Comparison of ENCODE assay signal across 17 mouse cellular contexts in the genomic region with DNA sequence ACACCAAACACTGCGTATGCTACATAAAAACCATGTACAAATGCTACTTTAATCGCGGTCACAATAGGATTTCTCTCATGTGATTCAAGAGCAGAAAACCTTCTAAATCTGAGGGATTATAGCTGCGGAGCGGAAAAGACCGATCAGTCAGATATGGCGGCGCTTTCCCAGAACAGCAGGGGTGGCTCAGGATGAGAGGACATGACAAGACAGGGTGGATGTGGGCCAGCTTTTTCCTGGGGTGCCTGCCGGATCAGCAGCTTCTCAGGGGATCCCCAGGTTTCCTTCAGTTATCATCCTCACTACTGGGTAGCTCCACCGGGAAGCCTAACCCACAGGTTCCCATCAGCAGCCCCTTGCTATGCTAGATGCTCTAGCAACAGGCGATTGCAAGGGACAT.
DNase-seq lines count a peak whose midpoint lies in the region; ATAC-seq and TF ChIP-seq lines count a peak whose summit lies in the region.
"Had no signal": no experiment of that assay in that cellular context is flagged by ENCODE, and none has a peak within 500 bp of the region (broad histone marks: within the 10 kb centered on the region; RNA-seq: fewer than 3 reads in every experiment).

No protein-coding gene starts in this region.

- no peaks in the 10 kb centered on the region for H3K27me3 ChIP-seq in hindbrain, embryonic 10.5 days (ENCODE audit: insufficient read depth, poor library complexity, severe bottlenecking)
- H3K27me3 ChIP-seq in hindbrain, postnatal 0 days (ENCODE audit: insufficient read depth, low read length): no peaks in the 10 kb centered on the region
- no peaks in the 10 kb centered on the region for H3K27me3 ChIP-seq in lung, embryonic 16.5 days (ENCODE audit: control insufficient read depth, insufficient read depth, low read depth, low read length)
- H3K27me3 ChIP-seq in embryonic facial prominence, embryonic 10.5 days (replicated peaks; ENCODE audit: low read depth, poor library complexity, severe bottlenecking): no peaks in the 10 kb centered on the region
- no peaks in the 10 kb centered on the region for H3K27me3 ChIP-seq in limb, embryonic 13.5 days
- H3K27me3 ChIP-seq in forebrain, embryonic 11.5 days (ENCODE audit: control insufficient read depth, insufficient read depth, low read length): no peaks in the 10 kb centered on the region
- H3K27me3 ChIP-seq: forebrain, embryonic 12.5 days; hindbrain, embryonic 13.5 days; liver, embryonic 12.5 days; midbrain, embryonic 15.5 days; Patski; stomach, embryonic 15.5 days had no signal

- H3K4me1 ChIP-seq in hindbrain, embryonic 10.5 days (replicated peaks): peaks cover 12% of the 10 kb centered on the region; the same call in 1 of the 2 replicates
- H3K4me1 ChIP-seq in hindbrain, postnatal 0 days (ENCODE audit: insufficient read depth, low read length): no peaks in the 10 kb centered on the region
- H3K4me1 ChIP-seq in lung, embryonic 16.5 days (replicated peaks; ENCODE audit: control insufficient read depth, insufficient read depth, low read length): peaks cover 17% of the 10 kb centered on the region
- peaks cover 11% of the 10 kb centered on the region for H3K4me1 ChIP-seq in embryonic facial prominence, embryonic 10.5 days
- peaks cover 14% of the 10 kb centered on the region for H3K4me1 ChIP-seq in limb, embryonic 13.5 days
- H3K4me1 ChIP-seq in forebrain, embryonic 11.5 days (replicated peaks; ENCODE audit: control insufficient read depth, insufficient read depth, low read length): no peaks in the 10 kb centered on the region
- H3K4me1 ChIP-seq: midbrain, embryonic 15.5 days had no signal

- no peak for TF ChIP-seq CTCF in hindbrain, postnatal 0 days (IDR thresholded peaks at IDR 0.05; ENCODE audit: low read depth)

- peak overlapping the region; percentile 9; the same call in 1 of the 2 replicates for H3K27ac ChIP-seq in hindbrain, embryonic 10.5 days
- H3K27ac ChIP-seq in hindbrain, postnatal 0 days: no peak overlapping the region
- peak overlapping the region; percentile 29; the same call in 1 of the 2 replicates for H3K27ac ChIP-seq in lung, embryonic 16.5 days (ENCODE audit: low read length)
- peak overlapping the region; percentile 46 for H3K27ac ChIP-seq in embryonic facial prominence, embryonic 10.5 days (replicated peaks)
- no peak overlapping the region for H3K27ac ChIP-seq in limb, embryonic 13.5 days
- no peak overlapping the region for H3K27ac ChIP-seq in forebrain, embryonic 11.5 days (ENCODE audit: low read depth, low read length)
- H3K27ac ChIP-seq: forebrain, embryonic 12.5 days; hindbrain, embryonic 13.5 days; liver, embryonic 12.5 days; midbrain, embryonic 15.5 days had no signal

- H3K9me3 ChIP-seq in hindbrain, embryonic 10.5 days: no peaks in the 10 kb centered on the region
- no peaks in the 10 kb centered on the region for H3K9me3 ChIP-seq in hindbrain, postnatal 0 days (ENCODE audit: low read length)
- no peaks in the 10 kb centered on the region for H3K9me3 ChIP-seq in lung, embryonic 16.5 days (ENCODE audit: control insufficient read depth, low read length)
- no peaks in the 10 kb centered on the region for H3K9me3 ChIP-seq in embryonic facial prominence, embryonic 10.5 days
- no peaks in the 10 kb centered on the region for H3K9me3 ChIP-seq in limb, embryonic 13.5 days
- no peaks in the 10 kb centered on the region for H3K9me3 ChIP-seq in forebrain, embryonic 11.5 days (ENCODE audit: control insufficient read depth, low read length)
- H3K9me3 ChIP-seq: forebrain, embryonic 12.5 days; hindbrain, embryonic 13.5 days; liver, embryonic 12.5 days; midbrain, embryonic 15.5 days; stomach, embryonic 15.5 days had no signal

- H3K9ac ChIP-seq in hindbrain, postnatal 0 days (replicated peaks; ENCODE audit: low read length): no peak overlapping the region
- H3K9ac ChIP-seq in lung, embryonic 16.5 days (ENCODE audit: low read length): no peak overlapping the region
- 0 out of 2 replicates have a peak overlapping the region, but pooled peaks have one; percentile 13 for H3K9ac ChIP-seq in limb, embryonic 13.5 days
- no peak overlapping the region for H3K9ac ChIP-seq in forebrain, embryonic 11.5 days (ENCODE audit: low read length)
- H3K9ac ChIP-seq: forebrain, embryonic 12.5 days; hindbrain, embryonic 13.5 days; liver, embryonic 12.5 days; midbrain, embryonic 15.5 days; stomach, embryonic 15.5 days had no signal

- H3K4me2 ChIP-seq in hindbrain, postnatal 0 days (ENCODE audit: low read depth, low read length): no peak overlapping the region
- no peak overlapping the region for H3K4me2 ChIP-seq in lung, embryonic 16.5 days (ENCODE audit: low read depth, low read length)
- H3K4me2 ChIP-seq in limb, embryonic 13.5 days (replicated peaks): no peak overlapping the region
- no peak overlapping the region for H3K4me2 ChIP-seq in forebrain, embryonic 11.5 days (ENCODE audit: low read depth, low read length, severe bottlenecking)
- H3K4me2 ChIP-seq: forebrain, embryonic 12.5 days; hindbrain, embryonic 13.5 days; liver, embryonic 12.5 days; midbrain, embryonic 15.5 days; stomach, embryonic 15.5 days had no signal

- ATAC-seq in hindbrain, postnatal 0 days: no peak
- peak; percentile 49 for ATAC-seq in lung, embryonic 16.5 days (ENCODE audit: low read depth)
- no peak for ATAC-seq in limb, embryonic 13.5 days (ENCODE audit: low FRiP score, low read depth)
- ATAC-seq in forebrain, embryonic 11.5 days (replicated peaks; ENCODE audit: low FRiP score): no peak
- ATAC-seq: liver, embryonic 12.5 days; midbrain, embryonic 15.5 days; Patski had no signal

- WGBS in hindbrain, embryonic 10.5 days: 88% methylated on average over 11 of the region's 11 CpGs
- 71% methylated on average over 11 of the region's 11 CpGs for WGBS in hindbrain, postnatal 0 days
- WGBS in lung, embryonic 16.5 days: 54% methylated on average over 11 of the region's 11 CpGs
- 85% methylated on average over 11 of the region's 11 CpGs for WGBS in embryonic facial prominence, embryonic 10.5 days
- 80% methylated on average over 11 of the region's 11 CpGs for WGBS in limb, embryonic 13.5 days
- 75% methylated on average over 11 of the region's 11 CpGs for WGBS in forebrain, embryonic 11.5 days

- H3K36me3 ChIP-seq in hindbrain, embryonic 10.5 days: no peaks in the 10 kb centered on the region
- no peaks in the 10 kb centered on the region for H3K36me3 ChIP-seq in hindbrain, postnatal 0 days (ENCODE audit: insufficient read depth, low read length)
- no peaks in the 10 kb centered on the region for H3K36me3 ChIP-seq in lung, embryonic 16.5 days (ENCODE audit: control insufficient read depth, insufficient read depth, low read length)
- H3K36me3 ChIP-seq in embryonic facial prominence, embryonic 10.5 days (replicated peaks): no peaks in the 10 kb centered on the region
- H3K36me3 ChIP-seq in limb, embryonic 13.5 days: no peaks in the 10 kb centered on the region
- no peaks in the 10 kb centered on the region for H3K36me3 ChIP-seq in forebrain, embryonic 11.5 days (ENCODE audit: control insufficient read depth, insufficient read depth, low read length)
- H3K36me3 ChIP-seq: forebrain, embryonic 12.5 days; hindbrain, embryonic 13.5 days; liver, embryonic 12.5 days; midbrain, embryonic 15.5 days; stomach, embryonic 15.5 days had no signal

- no peak overlapping the region for H3K4me3 ChIP-seq in hindbrain, embryonic 10.5 days
- H3K4me3 ChIP-seq in hindbrain, postnatal 0 days (ENCODE audit: low read length): no peak overlapping the region
- H3K4me3 ChIP-seq in lung, embryonic 16.5 days (ENCODE audit: low read length): no peak overlapping the region
- H3K4me3 ChIP-seq in embryonic facial prominence, embryonic 10.5 days: no peak overlapping the region
- H3K4me3 ChIP-seq in limb, embryonic 13.5 days: no peak overlapping the region
- H3K4me3 ChIP-seq in forebrain, embryonic 11.5 days (ENCODE audit: low read depth, low read length): no peak overlapping the region
- H3K4me3 ChIP-seq: forebrain, embryonic 12.5 days; hindbrain, embryonic 13.5 days; liver, embryonic 12.5 days; midbrain, embryonic 15.5 days; stomach, embryonic 15.5 days had no signal

- no peak for DNase-seq in hindbrain, embryonic 10.5 days (ENCODE audit: low spot score)
- DNase-seq in hindbrain, postnatal 0 days (ENCODE audit: low spot score): no peak
- no peak for DNase-seq in lung, adult 18-20 months
- DNase-seq in embryonic facial prominence, embryonic 10.5 days (ENCODE audit: low spot score): no peak
- no peak for DNase-seq in cerebellum, adult 18-20 months
- no peak for DNase-seq in forebrain, embryonic 11.5 days (ENCODE audit: low spot score)
- DNase-seq: cerebellum, adult 8-10 months; gastrocnemius, postnatal 14 days; right cerebral cortex, adult 18-20 months had no signal

Comparison
In these comparisons a context has a peak if more than half of its experiments do, and no peak if none do; other contexts are left out.
1. H3K27ac ChIP-seq: peak in hindbrain, embryonic 10.5 days (single experiment), lung, embryonic 16.5 days (single experiment) and embryonic facial prominence, embryonic 10.5 days (single experiment); none in hindbrain, postnatal 0 days (single experiment), limb, embryonic 13.5 days (single experiment) and forebrain, embryonic 11.5 days (single experiment).